Mouse (Mus musculus) retina, postnatal 7 days (tissue): ENCODE results near the gene Reep3.

Experiments
- DNase-seq: peaks from one replicate; pipeline ENCODE4 v3.0.0-alpha.2; 2012; ENCODE audit warnings: low read depth, low spot score

Reep3 gene

DNA sequence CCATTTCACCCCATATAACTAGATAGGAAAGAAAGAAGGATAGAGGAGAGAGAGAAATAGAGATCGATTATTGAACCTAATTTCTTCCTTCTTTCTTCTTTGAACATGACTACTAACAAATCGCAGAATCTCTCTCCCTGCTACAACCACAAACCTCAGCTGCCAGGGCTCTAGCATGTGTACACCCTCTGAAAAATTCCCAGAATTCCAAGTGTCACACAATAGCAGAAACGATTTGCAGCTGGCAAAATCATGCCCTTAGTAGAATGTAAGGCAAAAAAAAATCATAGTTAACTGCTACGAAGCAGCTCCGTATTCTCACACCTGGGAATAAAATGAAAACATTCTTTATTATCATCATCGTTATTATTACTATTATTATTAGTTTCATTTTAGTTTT is 122.9 kb downstream of the Reep3 start:
- no peak for DNase-seq

DNA sequence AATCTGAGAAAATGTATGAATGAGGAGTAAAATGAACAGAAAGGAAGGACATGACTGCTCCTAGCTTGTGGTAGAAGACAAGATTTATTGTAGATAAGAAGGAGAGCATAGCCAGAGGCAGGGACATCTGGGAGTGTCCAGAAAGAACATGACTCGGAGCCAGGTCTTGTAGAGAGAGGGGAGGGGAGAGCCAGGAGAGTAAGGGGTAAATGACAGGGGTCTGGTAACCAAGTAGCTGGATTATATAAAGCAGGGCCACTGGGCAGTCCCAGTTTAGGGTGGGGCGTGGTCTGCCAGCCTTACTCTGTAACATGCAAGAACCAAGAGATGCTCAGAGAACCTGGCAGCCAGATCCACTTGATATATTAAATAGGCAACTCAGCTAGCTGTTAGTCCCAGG is 123.5 kb downstream of the Reep3 start:
- DNase-seq, result no peak

DNA sequence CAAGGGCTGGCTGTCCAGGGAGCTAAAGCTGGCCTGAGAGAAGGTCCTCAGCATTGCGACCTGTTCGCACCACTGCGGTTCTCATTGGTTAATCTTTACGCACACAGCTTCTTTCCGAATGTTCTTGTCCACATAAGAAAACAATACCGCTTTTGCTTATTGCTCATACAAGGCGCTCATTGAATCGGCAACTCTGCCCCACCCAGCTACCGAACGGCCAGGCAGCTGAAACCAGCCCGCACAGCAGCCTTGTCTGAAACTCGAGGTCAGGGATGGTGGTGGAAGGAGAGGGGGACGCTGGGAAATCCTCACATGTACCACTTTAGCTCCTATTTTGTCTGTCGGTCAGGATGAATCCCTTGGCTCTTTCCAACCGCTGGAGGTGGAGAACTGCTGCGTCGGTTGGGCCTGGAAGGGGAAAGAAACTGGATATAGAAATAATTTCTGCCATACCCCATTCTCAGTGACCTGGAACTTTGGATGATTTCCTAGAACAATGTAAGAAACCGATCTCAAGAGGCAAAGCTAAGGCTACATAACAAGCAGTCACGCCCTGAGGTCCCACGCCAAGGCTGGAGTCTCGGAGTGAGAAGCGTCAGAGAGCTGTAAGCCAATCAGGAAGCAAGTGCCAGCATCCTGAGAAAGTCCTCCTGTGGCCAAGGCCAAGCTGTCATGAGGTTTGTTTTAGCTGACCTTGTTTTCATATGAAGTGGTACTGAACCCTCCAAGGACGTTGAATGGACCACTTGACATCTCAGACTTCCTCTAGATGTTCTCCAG is 126.2 kb downstream of the Reep3 start:
- no peak for DNase-seq

DNA sequence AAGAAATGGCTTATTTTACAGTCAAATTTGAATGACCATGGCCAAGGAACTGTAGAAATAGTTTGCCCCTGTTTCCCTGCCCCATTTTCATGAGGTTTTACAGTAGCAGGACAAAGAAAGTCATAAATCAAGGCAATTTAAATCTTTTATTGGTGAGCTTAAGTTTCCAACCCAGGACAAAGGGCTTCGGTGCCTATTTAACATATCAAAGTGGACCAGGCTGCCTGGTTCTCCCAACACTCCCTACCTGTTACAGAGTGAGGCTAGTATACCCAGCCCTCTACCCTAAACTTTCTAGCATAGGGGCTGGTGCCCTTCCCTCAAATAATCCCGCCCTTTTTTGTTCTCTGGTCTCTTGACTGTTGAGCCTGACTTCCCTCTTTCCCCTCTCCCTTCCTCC is 127.2 kb downstream of the Reep3 start:
- no peak for DNase-seq

DNA sequence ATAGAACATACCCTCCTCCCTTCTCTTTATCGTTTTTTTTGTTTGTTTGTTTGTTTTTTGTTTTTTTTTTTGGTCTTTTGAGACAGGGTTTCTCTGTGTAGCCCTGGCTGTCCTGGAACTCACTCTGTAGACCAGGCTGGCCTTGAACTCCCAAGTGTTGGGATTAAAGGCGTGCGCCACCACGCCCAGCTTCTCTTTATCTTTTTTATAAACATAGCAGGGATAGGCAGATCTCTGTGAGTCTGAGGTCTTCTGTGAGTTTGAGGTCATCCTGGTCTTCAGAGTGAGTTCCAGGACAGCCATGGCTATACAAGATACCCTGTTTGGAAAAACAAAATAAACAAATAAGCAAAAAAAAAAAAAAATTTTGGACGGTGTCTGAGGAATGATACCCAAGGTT is 127.7 kb downstream of the Reep3 start:
- DNase-seq, result no peak

DNA sequence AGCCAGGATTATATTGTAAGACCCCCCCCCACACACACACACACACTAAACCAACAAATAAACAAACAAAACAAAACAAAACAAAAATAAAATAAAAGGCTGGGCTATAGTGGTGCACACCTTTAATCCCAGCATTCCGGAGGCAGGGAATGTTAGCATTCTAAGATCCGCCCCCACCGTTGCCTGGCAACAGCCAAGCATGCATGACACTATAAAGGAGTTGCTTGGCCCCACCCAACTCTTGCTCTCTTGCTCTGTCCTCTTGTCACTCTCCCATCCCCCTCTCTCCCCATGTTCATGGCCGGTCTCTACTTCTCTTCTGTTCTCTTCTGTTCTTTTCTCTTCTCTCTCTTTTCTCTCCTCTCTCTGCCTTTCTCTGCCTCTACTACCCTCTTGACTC is 128.2 kb downstream of the Reep3 start:
- no peak for DNase-seq

DNA sequence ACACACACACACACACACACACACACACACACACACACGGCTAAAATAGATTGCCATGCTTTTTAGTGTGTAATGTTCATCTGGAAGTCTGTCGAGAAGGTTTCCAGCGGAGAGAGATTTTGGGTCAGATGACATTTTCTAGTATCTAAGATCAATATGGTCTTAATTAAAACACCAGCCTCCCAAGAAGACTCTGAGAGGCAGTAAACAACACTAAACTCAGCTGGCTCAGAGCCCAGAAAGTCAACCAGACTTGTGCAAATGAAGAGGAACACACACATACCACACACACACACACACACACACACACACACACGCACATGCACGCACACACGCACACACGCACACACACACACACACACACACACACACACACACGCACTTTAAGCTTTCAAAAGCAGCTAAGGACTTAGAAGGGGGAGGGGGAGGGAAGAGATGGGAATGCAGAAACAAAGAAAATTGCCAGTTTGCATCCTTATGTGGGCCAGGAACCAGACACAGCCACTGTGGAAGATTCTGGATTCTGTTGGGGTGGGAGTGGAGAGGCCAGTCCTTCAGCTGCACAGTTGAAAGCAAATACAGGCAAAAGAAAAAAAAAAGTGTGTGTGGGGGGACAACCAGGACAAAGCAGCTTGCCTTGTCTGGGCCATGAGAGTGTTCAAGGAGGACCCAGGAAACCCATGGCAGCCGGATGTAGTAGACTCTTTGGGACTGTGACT is 130.2 kb downstream of the Reep3 start:
- DNase-seq, result no peak

DNA sequence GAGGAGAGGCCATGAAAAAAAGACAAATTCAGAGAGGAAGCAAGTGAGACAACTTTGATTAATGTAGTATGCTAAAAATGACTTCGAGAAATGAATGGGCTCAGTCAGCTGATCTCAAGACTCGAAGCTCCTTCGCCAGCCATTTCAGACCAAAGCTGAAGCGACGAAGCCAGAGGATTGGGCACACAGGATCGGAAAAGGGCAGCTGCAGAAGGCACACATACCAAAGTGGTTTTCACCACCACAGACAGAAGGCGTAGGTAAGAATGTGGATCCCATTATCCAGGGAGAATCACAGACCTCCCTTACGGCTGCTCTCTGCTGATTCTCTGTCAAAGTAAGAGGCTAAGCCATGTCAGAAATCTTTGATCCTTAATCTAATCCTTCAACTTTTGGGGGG is 136.6 kb downstream of the Reep3 start:
- DNase-seq, result no peak
